Comparison of ENCODE assay signal across 8 mouse cellular contexts in the genomic region with DNA sequence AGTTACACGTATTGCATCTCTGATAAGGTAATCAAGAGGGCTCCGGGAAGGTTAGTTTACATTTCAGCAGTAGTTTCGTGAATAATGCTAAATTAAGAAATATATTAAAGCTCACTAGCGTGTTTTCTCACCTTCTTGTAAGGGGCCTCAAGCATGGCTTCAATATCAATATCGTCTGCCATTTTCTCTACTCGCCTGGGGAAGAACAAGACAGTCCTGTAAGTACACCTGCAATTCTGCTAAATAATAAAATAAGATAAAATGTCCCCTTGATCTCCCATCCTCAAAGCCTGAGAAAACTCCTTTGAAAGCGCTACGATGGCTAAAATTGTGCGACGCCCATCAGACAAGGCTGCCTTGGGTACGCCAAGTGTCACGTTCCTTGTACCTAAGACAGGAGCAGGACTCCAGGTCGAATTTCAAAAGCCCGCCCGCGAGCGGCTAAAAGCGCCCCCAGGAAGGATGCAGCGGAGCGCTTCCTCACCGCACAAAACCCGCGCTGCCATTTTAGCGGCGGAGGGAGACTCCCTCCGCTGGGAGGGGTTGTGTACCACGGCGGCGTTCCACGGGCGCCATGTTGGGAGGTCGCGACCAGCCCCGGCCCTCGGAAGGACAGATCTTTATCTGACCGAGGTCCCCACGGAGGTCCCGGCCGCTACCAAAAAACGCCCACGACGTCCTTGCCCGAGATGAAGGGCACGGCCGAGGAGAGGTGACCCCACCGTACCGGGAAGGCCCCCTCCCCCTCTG. TPM values are rescaled to one million over a fixed set of nuclear protein-coding genes. Genes with fewer than 3 reads are reported as not detected.
DNase-seq lines count a peak whose midpoint lies in the region; ATAC-seq lines count a peak whose summit lies in the region.

No protein-coding gene starts in this region.

- peak overlapping the region; percentile 99 for H3K4me3 ChIP-seq in hindbrain, embryonic 11.5 days (ENCODE audit: low read depth, low read length)

- H3K9ac ChIP-seq in hindbrain, embryonic 11.5 days (ENCODE audit: low read depth, low read length): peak overlapping the region; percentile 100

- DNase-seq in MN1 (ENCODE audit: low spot score): peak; percentile 82
- DNase-seq in cerebellum, adult 9-10 months: peak; percentile 72
- peak; percentile 28 to 75 for DNase-seq in frontal cortex, adult 2 months (ENCODE audit: extremely low spot score in 1 of 2, low spot score in 1 of 2)
- DNase-seq in hindbrain, embryonic 11.5 days (ENCODE audit: low spot score): peak; percentile 85
- peak; percentile 63 for DNase-seq in left cerebral cortex, adult 11 months (ENCODE audit: low spot score)
- DNase-seq in lung, postnatal 4 days: peak; percentile 88
- DNase-seq in retina, postnatal 1 day: peak; percentile 90
- DNase-seq in urinary bladder, adult 2 months (ENCODE audit: low spot score): peak; percentile 74

- 2% methylated on average over 45 of the region's 47 CpGs for WGBS in hindbrain, embryonic 11.5 days

- ATAC-seq in hindbrain, embryonic 11.5 days (ENCODE audit: low FRiP score): peak; percentile 48

- H3K36me3 ChIP-seq in hindbrain, embryonic 11.5 days (ENCODE audit: control insufficient read depth, insufficient read depth, low read length): peaks cover 2% of the 10 kb centered on the region; the same call in 1 of the 2 replicates

- no peaks in the 10 kb centered on the region for H3K27me3 ChIP-seq in hindbrain, embryonic 11.5 days (ENCODE audit: control insufficient read depth, insufficient read depth, low read length)

- H3K9me3 ChIP-seq in hindbrain, embryonic 11.5 days (ENCODE audit: control insufficient read depth, low read length): no peaks in the 10 kb centered on the region

- peaks cover 2% of the 10 kb centered on the region for H3K4me1 ChIP-seq in hindbrain, embryonic 11.5 days (replicated peaks; ENCODE audit: control insufficient read depth, insufficient read depth, low read length)

- H3K27ac ChIP-seq in hindbrain, embryonic 11.5 days (ENCODE audit: low read depth, low read length): peak overlapping the region; percentile 97

- H3K4me2 ChIP-seq in hindbrain, embryonic 11.5 days (replicated peaks; ENCODE audit: low read depth, low read length): peak overlapping the region; percentile 84

RNA-seq across cellular contexts. Expression of gene Rbm39, which starts 0.8 kb away (rescaled TPM):
- 169 and 203 TPM in 2 replicates for polyA plus RNA-seq in frontal cortex, adult 2 months (2012; rRNA removed)
- polyA plus RNA-seq in hindbrain, embryonic 11.5 days (2014; fragmentation: Nextera tagmentation; extraction: Ambion mirVana): 639 and 715 TPM in 2 replicates
- 131 and 161 TPM in 2 replicates for polyA plus RNA-seq in urinary bladder, adult 2 months (2012; rRNA removed)

RNA-seq across cellular contexts. Expression of gene Phf20, which starts 17.0 kb away (rescaled TPM):
- 29.7 and 34.2 TPM in 2 replicates for polyA plus RNA-seq in frontal cortex, adult 2 months (2012; rRNA removed)
- polyA plus RNA-seq in hindbrain, embryonic 11.5 days (2014; fragmentation: Nextera tagmentation; extraction: Ambion mirVana): 80.9 and 104 TPM in 2 replicates
- polyA plus RNA-seq in urinary bladder, adult 2 months (2012; rRNA removed): 13.2 and 15.4 TPM in 2 replicates

RNA-seq across cellular contexts. Expression of gene Nfs1, which starts 35.2 kb away (rescaled TPM):
- 55.0 and 56.2 TPM in 2 replicates for polyA plus RNA-seq in frontal cortex, adult 2 months (2012; rRNA removed)
- polyA plus RNA-seq in hindbrain, embryonic 11.5 days (2014; fragmentation: Nextera tagmentation; extraction: Ambion mirVana): 37.1 and 37.7 TPM in 2 replicates
- polyA plus RNA-seq in urinary bladder, adult 2 months (2012; rRNA removed): 38.6 and 49.2 TPM in 2 replicates

RNA-seq across cellular contexts. Expression of gene Romo1, which starts 35.4 kb away (rescaled TPM):
- polyA plus RNA-seq in frontal cortex, adult 2 months (2012; rRNA removed): 272 and 376 TPM in 2 replicates
- polyA plus RNA-seq in hindbrain, embryonic 11.5 days (2014; fragmentation: Nextera tagmentation; extraction: Ambion mirVana): 386 and 402 TPM in 2 replicates
- polyA plus RNA-seq in urinary bladder, adult 2 months (2012; rRNA removed): 210 and 265 TPM in 2 replicates

RNA-seq across cellular contexts. Expression of gene Gm28036, which starts 52.3 kb away (rescaled TPM):
- polyA plus RNA-seq in frontal cortex, adult 2 months (2012; rRNA removed): 4.3 and 5.5 TPM in 2 replicates
- 19.7 and 20.1 TPM in 2 replicates for polyA plus RNA-seq in hindbrain, embryonic 11.5 days (2014; fragmentation: Nextera tagmentation; extraction: Ambion mirVana)
- 4.2 and 5.1 TPM in 2 replicates for polyA plus RNA-seq in urinary bladder, adult 2 months (2012; rRNA removed)

Comparison
In these comparisons a context has a peak if more than half of its experiments do, and no peak if none do; other contexts are left out.
1. Peak in every context shown above with its lines: DNase-seq, ATAC-seq, H3K4me3 ChIP-seq and H3K27ac ChIP-seq.